Mouse (Mus musculus) hindbrain, embryonic 14.5 days (tissue): Measurements from ENCODE around the gene Slc7a8. TPM values are rescaled to one million over a fixed set of nuclear protein-coding genes. Genes with fewer than 3 reads are reported as not detected.

Experiments
- ATAC-seq: fragments of 200-750 bp; cut with Nextera tagmentation; 2 replicates; pipeline ENCODE4 v1.8.0; 2017; ENCODE audit warnings: moderate number of reproducible peaks, mild to moderate bottlenecking, moderate TSS enrichment, moderate library complexity; ENCODE audit not compliant: low FRiP score
- DNase-seq: peaks from one replicate; pipeline ENCODE4 v3.0.0-alpha.2; 2015; ENCODE audit warnings: low spot score
- H3K27ac ChIP-seq: fragments of 300-500 bp; sonication (generic); 2 replicates; pipeline ENCODE4 v1.5.1; 2014; ENCODE audit warnings: mild to moderate bottlenecking, moderate library complexity
- H3K27me3 ChIP-seq: fragments of 300-500 bp; sonication (generic); 2 replicates; pipeline ENCODE4 v1.6.1; 2014; ENCODE audit warnings: mild to moderate bottlenecking, low read length, mixed read lengths; ENCODE audit not compliant: control insufficient read depth, insufficient read depth
- H3K36me3 ChIP-seq: fragments of 300-500 bp; sonication (generic); replicated peaks from 2 replicates; pipeline ENCODE4 v1.6.1; 2014; ENCODE audit not compliant: control insufficient read depth, insufficient read depth
- H3K4me1 ChIP-seq: fragments of 300-500 bp; sonication (generic); replicated peaks from 2 replicates; pipeline ENCODE4 v1.6.1; 2014; ENCODE audit warnings: antibody characterized with exemption, low read length, mixed read lengths; ENCODE audit not compliant: control insufficient read depth, insufficient read depth
- H3K4me2 ChIP-seq: fragments of 300-500 bp; sonication (generic); replicated peaks from 2 replicates; pipeline ENCODE4 v1.6.1; 2014; ENCODE audit warnings: mild to moderate bottlenecking, moderate library complexity
- H3K4me3 ChIP-seq: fragments of 300-500 bp; sonication (generic); replicated peaks from 2 replicates; pipeline ENCODE4 v1.5.1; 2014; ENCODE audit warnings: mild to moderate bottlenecking, low read length
- H3K9ac ChIP-seq: fragments of 300-500 bp; sonication (generic); 2 replicates; pipeline ENCODE4 v1.6.1; 2014
- H3K9me3 ChIP-seq: fragments of 300-500 bp; sonication (generic); 2 replicates; pipeline ENCODE4 v1.6.1; 2016; ENCODE audit warnings: low read length; ENCODE audit not compliant: control insufficient read depth
- WGBS: fragments of 180-500 bp; shearing (Covaris S2); extraction: QIAGEN DNeasy Blood & Tissue Kit; methylation state at CpG from one replicate; pipeline ENCODE4 v1.1.7; 2014; 5-methylcytosine and 5-hydroxymethylcytosine counted together
- polyA plus RNA-seq: library from polyadenylated mRNA; unstranded; fragments of >200 nt; fragmentation: Nextera tagmentation; extraction: Ambion mirVana; gene quantifications from 2 replicates; pipeline ENCODE4 v1.2.1, GENCODE M21; 2014

Gene Slc7a8
- polyA plus RNA-seq, 1 experiment from 2014 or later, result 9.8 TPM

DNA sequence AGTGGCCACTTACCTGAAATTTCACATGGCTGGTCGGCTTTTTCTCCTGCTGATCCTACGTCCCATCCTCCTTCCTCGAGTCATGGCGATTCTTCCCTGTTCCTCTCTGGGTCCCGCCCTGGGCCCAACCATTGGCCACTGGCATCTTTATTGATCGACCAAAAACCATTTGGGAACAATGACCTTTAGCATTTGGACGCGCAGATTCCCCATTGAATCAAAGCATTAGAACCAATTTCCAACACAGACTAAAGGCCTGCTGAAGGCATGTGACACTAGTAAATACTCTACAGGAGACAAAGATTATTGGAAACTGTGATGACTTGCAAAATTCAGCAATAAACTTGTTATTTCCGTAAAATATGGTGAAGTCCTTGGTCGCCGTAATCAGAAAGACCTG, 61.7 kb downstream of the Slc7a8 start:
- ATAC-seq, result no peak
- DNase-seq, result no peak
- Histone ChIP-seq H3K4me3 (no peak overlapping the region), H3K4me2 (no peak overlapping the region), H3K9ac (no peak overlapping the region), H3K4me1 (no peaks in the 10 kb centered on the region), H3K36me3 (no peaks in the 10 kb centered on the region), H3K27me3 (no peaks in the 10 kb centered on the region), H3K9me3 (no peaks in the 10 kb centered on the region), H3K27ac (no peak overlapping the region)
- WGBS, result 90% methylated on average over 11 of the region's 11 CpGs

DNA sequence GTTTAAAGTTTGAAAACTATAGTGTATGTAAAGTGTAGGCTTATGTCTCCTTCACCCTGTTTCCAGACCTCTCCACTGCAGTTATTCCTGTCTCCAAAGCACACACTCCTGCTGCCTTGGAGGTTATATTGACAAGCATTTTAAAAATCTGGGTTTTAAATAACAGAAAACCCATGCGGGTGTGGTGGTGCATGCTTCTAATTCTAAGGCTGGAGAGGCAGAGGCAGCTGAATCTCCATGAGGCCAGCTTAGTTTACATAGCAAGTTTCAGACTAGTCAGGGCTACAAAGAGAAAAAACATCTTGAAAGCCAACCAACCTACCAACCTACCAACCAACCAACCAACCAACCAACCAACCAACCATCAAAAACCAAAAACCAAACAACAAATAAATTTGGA, 66.3 kb downstream of the Slc7a8 start:
- Histone ChIP-seq H3K27ac (0 out of 2 replicates have a peak overlapping the region, but pooled peaks have one; percentile 39), H3K4me2 (peak overlapping the region; percentile 65), H3K9me3 (no peaks in the 10 kb centered on the region), H3K36me3 (no peaks in the 10 kb centered on the region), H3K9ac (no peak overlapping the region), H3K4me3 (no peak overlapping the region), H3K27me3 (no peaks in the 10 kb centered on the region), H3K4me1 (no peaks in the 10 kb centered on the region)
- WGBS, result 72% methylated on average over 1 of the region's 1 CpGs
- ATAC-seq (no peak), DNase-seq (no peak)

DNA sequence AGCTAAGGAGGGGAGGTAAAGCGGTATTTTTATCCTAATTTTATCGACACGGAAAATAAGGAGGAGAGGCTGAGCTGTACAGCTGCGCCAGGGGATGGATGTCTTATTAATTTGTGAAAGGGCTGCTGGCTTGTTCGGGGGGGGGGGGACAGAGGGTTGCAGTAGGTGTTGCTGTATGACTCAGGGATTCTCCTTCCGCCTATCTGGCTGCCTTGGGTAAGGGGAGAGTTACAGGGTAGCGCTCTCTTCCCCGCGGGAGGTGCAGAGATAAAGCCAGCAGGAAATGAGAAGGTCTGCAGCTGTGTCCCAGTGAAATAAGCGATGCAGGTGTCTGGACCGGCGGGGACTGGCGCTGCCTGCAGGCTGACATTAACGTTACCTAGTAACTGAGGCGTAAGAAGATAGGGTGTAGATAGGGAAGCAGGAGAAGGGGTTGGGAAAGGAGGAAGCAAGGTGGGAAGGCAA, 67.1 kb downstream of the Slc7a8 start:
- DNase-seq (peak; percentile 40), ATAC-seq (peak; percentile 64)
- H3K4me1 ChIP-seq, result no peaks in the 10 kb centered on the region
- H3K9me3 ChIP-seq, result no peaks in the 10 kb centered on the region
- 1% methylated on average over 15 of the region's 15 CpGs for WGBS
- peak overlapping the region; percentile 58 for H3K9ac ChIP-seq
- peak overlapping the region; percentile 65 for H3K4me2 ChIP-seq
- peak overlapping the region; percentile 34 for H3K4me3 ChIP-seq
- H3K36me3 ChIP-seq, result no peaks in the 10 kb centered on the region
- H3K27ac ChIP-seq, result peak overlapping the region; percentile 39
- no peaks in the 10 kb centered on the region for H3K27me3 ChIP-seq

DNA sequence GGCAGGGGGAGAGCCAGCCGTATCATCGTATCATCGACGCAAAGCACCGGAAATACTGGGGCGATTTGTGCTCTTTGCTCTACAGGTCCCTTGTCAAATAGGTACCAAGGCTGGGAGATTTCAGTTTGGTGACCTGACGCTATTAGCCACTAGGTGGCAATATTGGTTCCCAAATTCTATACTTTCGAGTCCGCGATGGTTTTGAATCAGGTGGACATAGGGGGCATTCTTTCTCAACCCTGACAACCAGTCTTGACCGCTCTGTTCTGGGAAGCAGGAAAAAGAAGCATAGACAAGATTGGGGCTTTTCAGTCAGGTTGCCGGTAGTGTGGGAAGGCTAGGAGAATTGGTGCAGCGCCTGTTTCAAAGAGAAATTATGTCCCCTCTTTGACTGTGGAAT, 67.6 kb downstream of the Slc7a8 start:
- Histone ChIP-seq H3K4me1 (no peaks in the 10 kb centered on the region), H3K4me2 (peak overlapping the region; percentile 65), H3K4me3 (peak overlapping the region; percentile 34), H3K9ac (peak overlapping the region; percentile 58), H3K27ac (peak overlapping the region; percentile 39; the same call in 1 of the 2 replicates), H3K9me3 (no peaks in the 10 kb centered on the region), H3K36me3 (no peaks in the 10 kb centered on the region), H3K27me3 (no peaks in the 10 kb centered on the region)
- ATAC-seq (peak; percentile 49; the same call in 1 of the 2 replicates), DNase-seq (peak; percentile 93)
- WGBS, result 1% methylated on average over 13 of the region's 13 CpGs

DNA sequence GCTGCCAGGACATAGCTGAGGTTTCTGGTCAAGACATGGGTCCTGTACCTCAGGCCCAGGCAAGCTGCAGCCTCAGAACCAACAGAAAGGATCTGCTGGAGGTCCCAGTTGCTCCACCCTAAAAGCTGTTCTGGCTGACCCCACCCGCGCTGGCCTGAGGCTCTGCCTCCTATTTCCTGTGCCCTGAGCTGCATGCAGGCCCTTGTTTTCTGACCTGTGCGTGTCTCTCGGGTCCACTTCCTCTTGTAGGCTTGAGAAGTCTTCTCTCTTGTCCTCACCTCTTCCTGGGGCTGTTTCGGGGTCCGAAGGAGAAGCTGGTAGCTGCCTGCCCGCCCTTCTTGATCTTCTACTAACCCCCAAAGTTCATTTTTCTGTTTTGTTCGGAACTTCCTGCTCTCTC, 68.9 kb downstream of the Slc7a8 start:
- Histone ChIP-seq H3K9me3 (no peaks in the 10 kb centered on the region), H3K4me3 (no peak overlapping the region), H3K4me2 (no peak overlapping the region), H3K36me3 (no peaks in the 10 kb centered on the region), H3K27ac (no peak overlapping the region), H3K27me3 (no peaks in the 10 kb centered on the region), H3K9ac (no peak overlapping the region), H3K4me1 (no peaks in the 10 kb centered on the region)
- WGBS, result 76% methylated on average over 8 of the region's 8 CpGs
- ATAC-seq (no peak), DNase-seq (no peak)

DNA sequence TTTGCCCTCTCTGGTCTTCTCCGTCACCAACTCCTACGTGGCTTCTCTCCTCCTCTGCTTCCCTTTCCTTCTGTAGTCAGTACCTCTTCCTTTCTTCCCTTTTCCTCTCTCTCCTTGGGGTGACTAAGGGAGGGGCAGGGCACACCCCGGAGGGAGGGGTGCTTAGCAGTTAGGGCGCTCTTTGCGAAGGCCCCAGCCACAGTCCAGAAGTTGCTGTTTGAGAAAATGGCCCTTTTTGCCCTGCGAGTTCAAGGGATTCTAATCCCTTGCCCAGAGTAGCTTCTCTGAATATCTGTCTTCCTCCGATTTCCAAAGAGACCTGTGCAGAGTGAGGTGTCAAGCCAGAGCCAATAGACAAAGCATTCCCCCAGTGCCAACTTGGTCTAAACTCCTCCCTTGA, 69.7 kb downstream of the Slc7a8 start, which contains the start of gene Cebpe:
Cebpe (minus strand) TSS at position 101 of the 400 bp plus-strand sequence.
- Histone ChIP-seq H3K36me3 (no peaks in the 10 kb centered on the region), H3K27ac (no peak within 1 kb of the TSS), H3K4me2 (no peak within 1 kb of the TSS), H3K9ac (no peak within 1 kb of the TSS), H3K4me1 (no peaks in the 10 kb centered on the region), H3K27me3 (no peaks in the 10 kb centered on the region), H3K4me3 (no peak within 1 kb of the TSS), H3K9me3 (no peaks in the 10 kb centered on the region)
- 86% methylated on average over 7 of the region's 7 CpGs for WGBS
- no peak for DNase-seq
- ATAC-seq, result no peak

DNA sequence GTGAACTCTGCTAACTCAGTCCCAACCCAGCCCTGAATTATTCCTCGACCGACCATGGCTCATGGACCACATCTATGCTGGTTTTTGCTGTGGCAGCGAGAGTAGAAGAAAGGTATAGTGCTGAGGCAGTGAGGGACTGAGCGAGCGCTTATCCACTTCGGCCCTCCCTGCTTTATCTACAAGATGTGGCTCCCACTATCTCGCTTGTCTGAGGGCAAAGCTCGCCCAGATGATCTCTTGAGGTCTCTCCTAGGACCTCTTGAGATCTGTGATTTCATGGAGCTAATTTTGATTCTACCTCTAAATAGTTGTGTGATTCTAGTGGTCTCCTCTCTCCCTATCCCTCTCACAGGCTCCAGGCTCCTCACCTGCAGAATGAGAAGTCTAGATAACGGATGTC, 72.7 kb downstream of the Slc7a8 start:
- ATAC-seq (no peak), DNase-seq (no peak)
- no peak overlapping the region for H3K9ac ChIP-seq
- no peaks in the 10 kb centered on the region for H3K36me3 ChIP-seq
- H3K4me2 ChIP-seq, result no peak overlapping the region
- no peak overlapping the region for H3K27ac ChIP-seq
- H3K4me3 ChIP-seq, result no peak overlapping the region
- H3K4me1 ChIP-seq, result no peaks in the 10 kb centered on the region
- no peaks in the 10 kb centered on the region for H3K27me3 ChIP-seq
- no peaks in the 10 kb centered on the region for H3K9me3 ChIP-seq
- 86% methylated on average over 9 of the region's 9 CpGs for WGBS

DNA sequence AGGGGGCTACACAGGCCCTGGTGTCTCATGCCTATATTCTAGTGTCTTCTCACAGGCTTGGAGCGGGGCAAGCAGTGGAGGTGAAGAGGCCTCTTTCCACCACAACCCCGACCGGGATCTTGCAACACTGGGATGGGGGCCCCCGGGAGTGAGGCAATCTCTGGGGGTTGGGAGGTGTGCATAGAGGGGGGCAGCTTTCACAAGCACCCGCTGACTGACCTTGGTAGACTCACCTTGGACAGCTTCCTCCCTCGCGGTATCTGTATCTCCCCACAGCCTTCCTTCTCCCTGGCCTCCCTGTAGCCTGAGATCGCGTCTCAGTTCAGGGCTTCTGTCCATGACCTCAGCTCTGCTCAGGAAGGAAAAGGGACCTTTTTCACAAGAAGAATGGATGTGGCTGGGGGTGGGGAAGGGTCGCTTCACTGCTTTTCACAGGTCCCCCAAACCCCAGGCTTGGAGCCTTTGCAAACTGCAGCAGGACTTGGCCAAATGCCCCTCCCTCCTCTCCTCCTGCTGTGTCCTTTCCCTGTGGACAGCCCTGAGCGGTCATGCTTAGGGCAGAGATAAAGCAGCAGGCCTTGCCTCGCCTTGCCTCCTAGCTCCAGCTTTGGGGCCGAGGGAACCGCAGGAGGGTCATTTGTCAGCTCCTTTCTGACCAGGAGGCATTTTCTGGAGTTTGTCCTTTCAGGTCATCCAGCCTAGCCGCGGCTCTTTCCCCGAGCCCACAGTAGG, 75.0 kb downstream of the Slc7a8 start:
- no peak overlapping the region for H3K4me2 ChIP-seq
- no peak overlapping the region for H3K27ac ChIP-seq
- H3K9me3 ChIP-seq, result no peaks in the 10 kb centered on the region
- WGBS, result 52% methylated on average over 17 of the region's 17 CpGs
- H3K4me1 ChIP-seq, result no peaks in the 10 kb centered on the region
- H3K4me3 ChIP-seq, result no peak overlapping the region
- no peak overlapping the region for H3K9ac ChIP-seq
- no peaks in the 10 kb centered on the region for H3K36me3 ChIP-seq
- no peaks in the 10 kb centered on the region for H3K27me3 ChIP-seq
- DNase-seq, result no peak
- no peak for ATAC-seq

DNA sequence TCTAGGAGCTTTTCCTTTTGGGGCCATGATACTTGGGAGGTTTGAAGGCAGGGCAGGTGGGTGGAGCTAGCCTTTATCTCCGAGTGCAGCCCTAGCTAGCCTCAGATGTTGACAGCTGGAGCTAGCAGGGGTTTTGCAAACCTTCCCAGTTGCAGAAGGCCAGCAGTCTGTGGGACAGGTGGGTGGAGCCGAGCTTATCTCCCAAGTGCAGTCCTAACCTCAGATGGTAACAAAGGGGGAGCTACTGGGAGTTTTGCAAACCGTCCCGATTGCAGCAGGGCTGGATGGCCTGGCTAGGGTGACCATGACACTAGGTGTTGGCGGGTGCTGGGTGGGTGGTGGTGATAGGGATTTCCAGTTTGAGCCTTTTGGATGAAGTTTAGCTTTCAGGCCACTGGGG, 75.9 kb downstream of the Slc7a8 start:
- Histone ChIP-seq H3K4me1 (no peaks in the 10 kb centered on the region), H3K9me3 (no peaks in the 10 kb centered on the region), H3K36me3 (no peaks in the 10 kb centered on the region), H3K4me2 (no peak overlapping the region), H3K4me3 (no peak overlapping the region), H3K27me3 (no peaks in the 10 kb centered on the region), H3K9ac (no peak overlapping the region), H3K27ac (no peak overlapping the region)
- WGBS, result 59% methylated on average over 5 of the region's 5 CpGs
- no peak for DNase-seq
- ATAC-seq, result no peak
